8 mouse cellular contexts compared by ENCODE assay signal in genomic region chr2:25836291-25836690, GRCm38 (mm10). TPM values are rescaled to one million over a fixed set of nuclear protein-coding genes. Genes with fewer than 3 reads are reported as not detected.
DNase-seq lines count a peak whose midpoint lies in the region; ATAC-seq lines count a peak whose summit lies in the region.

No protein-coding gene starts in this region.

- H3K36me3 ChIP-seq in kidney, embryonic 15.5 days = no peaks in the 10 kb centered on the region
- H3K36me3 ChIP-seq in limb, embryonic 13.5 days = no peaks in the 10 kb centered on the region
- no peaks in the 10 kb centered on the region for H3K36me3 ChIP-seq in splenic B cell, adult 2 months (ENCODE audit: control insufficient read depth, insufficient read depth, low read length, poor library complexity, severe bottlenecking)

- H3K9ac ChIP-seq in kidney, embryonic 15.5 days = no peak overlapping the region
- H3K9ac ChIP-seq in limb, embryonic 13.5 days = no peak overlapping the region

- H3K9me3 ChIP-seq in kidney, embryonic 15.5 days (replicated peaks) = no peaks in the 10 kb centered on the region
- H3K9me3 ChIP-seq in limb, embryonic 13.5 days = no peaks in the 10 kb centered on the region

- no peak overlapping the region for H3K4me2 ChIP-seq in kidney, embryonic 15.5 days
- no peak overlapping the region for H3K4me2 ChIP-seq in limb, embryonic 13.5 days (replicated peaks)

- WGBS in kidney, embryonic 15.5 days = 48% methylated on average over 5 of the region's 5 CpGs
- 41% methylated on average over 5 of the region's 5 CpGs for WGBS in limb, embryonic 13.5 days

- DNase-seq in kidney, adult 11 months = peak; percentile 53
- DNase-seq in gastrocnemius, postnatal 10 days = peak; percentile 74
- peak; percentile 75 for DNase-seq in kidney, adult 9 months
- peak; percentile 73 for DNase-seq in splenic B cell, adult 2 months (ENCODE audit: low read depth, low spot score)

- H3K27ac ChIP-seq in kidney, embryonic 15.5 days = no peak overlapping the region
- no peak overlapping the region for H3K27ac ChIP-seq in limb, embryonic 13.5 days

- no peak overlapping the region for H3K4me3 ChIP-seq in kidney, embryonic 15.5 days (replicated peaks)
- H3K4me3 ChIP-seq in limb, embryonic 13.5 days = no peak overlapping the region

- no peaks in the 10 kb centered on the region for H3K27me3 ChIP-seq in kidney, embryonic 15.5 days
- no peaks in the 10 kb centered on the region for H3K27me3 ChIP-seq in limb, embryonic 13.5 days
- H3K27me3 ChIP-seq in splenic B cell, adult 2 months (ENCODE audit: control insufficient read depth, insufficient read depth, low read length, poor library complexity, severe bottlenecking) = no peaks in the 10 kb centered on the region

- no peak for ATAC-seq in kidney, embryonic 15.5 days (replicated peaks; ENCODE audit: low FRiP score)
- ATAC-seq in common myeloid progenitor, adult 5-6 weeks (replicated peaks; ENCODE audit: low read depth, poor library complexity, severe bottlenecking) = peak; percentile 89
- ATAC-seq in limb, embryonic 13.5 days (ENCODE audit: low FRiP score, low read depth) = peak; percentile 59; the same call in 1 of the 2 replicates
- ATAC-seq in monocyte, adult 5-6 weeks (replicated peaks; ENCODE audit: insufficient number of reproducible peaks, low FRiP score, low TSS enrichment, poor library complexity, severe bottlenecking) = peak; percentile 80

- 0 out of 2 replicates have a peak, but pooled peaks cover 2% of the 10 kb centered on the region for H3K4me1 ChIP-seq in kidney, embryonic 15.5 days
- H3K4me1 ChIP-seq in limb, embryonic 13.5 days = no peaks in the 10 kb centered on the region

RNA-seq across cellular contexts. Expression of gene Sohlh1, which starts 10.8 kb away (rescaled TPM):
- not detected in 2 replicates for polyA plus RNA-seq in kidney, embryonic 15.5 days (2015; fragmentation: Nextera tagmentation; extraction: Ambion mirVana)
- total RNA-seq in common myeloid progenitor, adult 5-6 weeks (2017) = not detected in 2 replicates
- total RNA-seq in gastrocnemius, postnatal 10 days (2021) = not detected
- 0.14 and 0.29 TPM in 2 replicates for polyA plus RNA-seq in limb, embryonic 13.5 days (2015; fragmentation: Nextera tagmentation; extraction: Ambion mirVana)
- total RNA-seq in monocyte, adult 5-6 weeks (2017) = 0.39 TPM in 1 of 3 replicates, not detected in the others

RNA-seq across cellular contexts. Expression of gene Lcn9, which starts 13.3 kb away (rescaled TPM):
- polyA plus RNA-seq in kidney, embryonic 15.5 days (2015; fragmentation: Nextera tagmentation; extraction: Ambion mirVana) = not detected in 2 replicates
- total RNA-seq in common myeloid progenitor, adult 5-6 weeks (2017) = not detected in 2 replicates
- not detected for total RNA-seq in gastrocnemius, postnatal 10 days (2021)
- polyA plus RNA-seq in limb, embryonic 13.5 days (2015; fragmentation: Nextera tagmentation; extraction: Ambion mirVana) = not detected in 2 replicates
- total RNA-seq in monocyte, adult 5-6 weeks (2017) = not detected in 3 replicates

RNA-seq across cellular contexts. Expression of gene Glt6d1, which starts 20.6 kb away (rescaled TPM):
- not detected in 2 replicates for polyA plus RNA-seq in kidney, embryonic 15.5 days (2015; fragmentation: Nextera tagmentation; extraction: Ambion mirVana)
- total RNA-seq in common myeloid progenitor, adult 5-6 weeks (2017) = not detected in 2 replicates
- not detected for total RNA-seq in gastrocnemius, postnatal 10 days (2021)
- not detected in 2 replicates for polyA plus RNA-seq in limb, embryonic 13.5 days (2015; fragmentation: Nextera tagmentation; extraction: Ambion mirVana)
- total RNA-seq in monocyte, adult 5-6 weeks (2017) = not detected in 3 replicates

RNA-seq across cellular contexts. Expression of gene Kcnt1, which starts 27.2 kb away (rescaled TPM):
- 0.37 and 0.96 TPM in 2 replicates for polyA plus RNA-seq in kidney, embryonic 15.5 days (2015; fragmentation: Nextera tagmentation; extraction: Ambion mirVana)
- total RNA-seq in common myeloid progenitor, adult 5-6 weeks (2017) = not detected in 2 replicates
- total RNA-seq in gastrocnemius, postnatal 10 days (2021) = under 1 TPM; 0.12 to 0.34 TPM
- 0.61 and 0.84 TPM in 2 replicates for polyA plus RNA-seq in limb, embryonic 13.5 days (2015; fragmentation: Nextera tagmentation; extraction: Ambion mirVana)
- total RNA-seq in monocyte, adult 5-6 weeks (2017) = 0.43 TPM in 1 of 3 replicates, not detected in the others

RNA-seq across cellular contexts. Expression of gene Gm13539, which starts 54.2 kb away (rescaled TPM):
- polyA plus RNA-seq in kidney, embryonic 15.5 days (2015; fragmentation: Nextera tagmentation; extraction: Ambion mirVana) = not detected in 2 replicates
- not detected in 2 replicates for total RNA-seq in common myeloid progenitor, adult 5-6 weeks (2017)
- total RNA-seq in gastrocnemius, postnatal 10 days (2021) = not detected
- not detected in 2 replicates for polyA plus RNA-seq in limb, embryonic 13.5 days (2015; fragmentation: Nextera tagmentation; extraction: Ambion mirVana)
- total RNA-seq in monocyte, adult 5-6 weeks (2017) = not detected in 3 replicates
